Mouse (Mus musculus) small intestine, adult 2 months (tissue): Measurements from ENCODE around the gene Col8a2. TPM values are rescaled to one million over a fixed set of nuclear protein-coding genes. Genes with fewer than 3 reads are reported as not detected.
A peak's percentile ranks its signal among the peaks of the same experiment; 100 is the strongest.

Source experiments
- H3K27ac ChIP-seq: fragments of 200-500 bp; 2 replicates; pipeline ENCODE4 v1.5.1; 2012; ENCODE audit warnings: low read depth, low read length, control low read depth, inconsistent platforms; ENCODE audit not compliant: insufficient read depth
- H3K27me3 ChIP-seq: fragments of 200-500 bp; 2 replicates; pipeline ENCODE4 v1.6.1; 2012; ENCODE audit warnings: mild to moderate bottlenecking, moderate library complexity, low read length, inconsistent platforms; ENCODE audit not compliant: control insufficient read depth, insufficient read depth
- H3K36me3 ChIP-seq: fragments of 200-500 bp; 2 replicates; pipeline ENCODE4 v1.6.1; 2012; ENCODE audit warnings: mild to moderate bottlenecking, low read length, control low read depth, inconsistent platforms; ENCODE audit not compliant: control insufficient read depth, insufficient read depth
- H3K4me1 ChIP-seq: fragments of 200-500 bp; 2 replicates; pipeline ENCODE4 v1.6.1; 2012; ENCODE audit warnings: low read length, inconsistent platforms, mixed read lengths; ENCODE audit not compliant: control insufficient read depth, insufficient read depth, insufficient read length
- H3K4me3 ChIP-seq: fragments of 200-500 bp; 2 replicates; pipeline ENCODE4 v1.5.1; 2012; ENCODE audit warnings: low read depth, mild to moderate bottlenecking, control low read depth, inconsistent platforms, low read length, moderate library complexity
- CTCF ChIP-seq: fragments of 200-500 bp; IDR thresholded peaks from 2 replicates; pipeline ENCODE4 v1.5.1; 2012; ENCODE audit warnings: low read depth, mild to moderate bottlenecking, control low read depth, inconsistent platforms, low read length, moderate library complexity, mixed read lengths; ENCODE audit not compliant: insufficient replicate concordance, insufficient read length; ENCODE audit errors: extremely low read depth
- POLR2A ChIP-seq: fragments of 200-500 bp; IDR thresholded peaks from 2 replicates; pipeline ENCODE4 v1.6.1; 2012; ENCODE audit warnings: low read depth, mild to moderate bottlenecking, control low read depth, inconsistent platforms, low read length, moderate library complexity
- WGBS: fragments of 180-500 bp; shearing (Covaris S2); methylation state at CpG from one replicate; pipeline ENCODE4 v1.1.7; 2018; 5-methylcytosine and 5-hydroxymethylcytosine counted together
- polyA plus RNA-seq: library from polyadenylated mRNA; depleted of rRNA; stranded (reverse); fragments of >200 nt; gene quantifications from 2 replicates; pipeline ENCODE4 v1.2.3, GENCODE M21; 2012

The Col8a2 gene
- polyA plus RNA-seq, 1 experiment, result 0.55 TPM

- Histone ChIP-seq H3K4me1 (peaks cover 20% of the 10 kb centered on the region), H3K27me3 (no peaks in the 10 kb centered on the region), H3K4me3 (peak within 1 kb of the TSS; percentile 88), H3K36me3 (no peaks in the 10 kb centered on the region), H3K27ac (peak within 1 kb of the TSS; percentile 81)
- under 1% methylated on average over 59 of the region's 59 CpGs for WGBS
- peak; percentile 96 for TF ChIP-seq POLR2A
- TF ChIP-seq CTCF, result no peak
Observed at GRCm38 (mm10) chr4:126256131-126256791, 30.3 kb upstream of the Col8a2 start, which contains the start of gene Map7d1. TSS of gene Map7d1 (minus strand) at chr4:126256343.

GRCm38 (mm10) chr4:126256967-126257881, 29.4 kb upstream of the Col8a2 start:
- WGBS, result 17% methylated on average over 26 of the region's 26 CpGs
- TF ChIP-seq POLR2A (peak; percentile 34; the same call in 1 of the 2 replicates), CTCF (no peak)
- Histone ChIP-seq H3K27me3 (no peaks in the 10 kb centered on the region), H3K27ac (peak overlapping the region; percentile 81; the same call in 1 of the 2 replicates), H3K4me3 (peak overlapping the region; percentile 88), H3K4me1 (peaks cover 23% of the 10 kb centered on the region), H3K36me3 (no peaks in the 10 kb centered on the region)

- no peak for TF ChIP-seq POLR2A
- TF ChIP-seq CTCF, result no peak
- 43% methylated on average over 3 of the region's 3 CpGs for WGBS
- no peaks in the 10 kb centered on the region for H3K36me3 ChIP-seq
- H3K27me3 ChIP-seq, result no peaks in the 10 kb centered on the region
- peak overlapping the region; percentile 55 for H3K27ac ChIP-seq
- H3K4me3 ChIP-seq, result no peak overlapping the region
- peaks cover 21% of the 10 kb centered on the region for H3K4me1 ChIP-seq
Observed at GRCm38 (mm10) chr4:126259063-126259462, 27.5 kb upstream of the Col8a2 start.

GRCm38 (mm10) chr4:126259523-126260160, 27.0 kb upstream of the Col8a2 start:
- H3K4me1 ChIP-seq, result peaks cover 18% of the 10 kb centered on the region
- H3K36me3 ChIP-seq, result no peaks in the 10 kb centered on the region
- peak overlapping the region; percentile 26 for H3K4me3 ChIP-seq
- peak overlapping the region; percentile 81 for H3K27ac ChIP-seq
- H3K27me3 ChIP-seq, result no peaks in the 10 kb centered on the region
- no peak for TF ChIP-seq POLR2A
- no peak for TF ChIP-seq CTCF
- 13% methylated on average over 15 of the region's 15 CpGs for WGBS

GRCm38 (mm10) chr4:126260520-126261201, 25.9 kb upstream of the Col8a2 start:
- 12% methylated on average over 10 of the region's 10 CpGs for WGBS
- no peaks in the 10 kb centered on the region for H3K36me3 ChIP-seq
- H3K4me3 ChIP-seq, result peak overlapping the region; percentile 19; the same call in 1 of the 2 replicates

DNA sequence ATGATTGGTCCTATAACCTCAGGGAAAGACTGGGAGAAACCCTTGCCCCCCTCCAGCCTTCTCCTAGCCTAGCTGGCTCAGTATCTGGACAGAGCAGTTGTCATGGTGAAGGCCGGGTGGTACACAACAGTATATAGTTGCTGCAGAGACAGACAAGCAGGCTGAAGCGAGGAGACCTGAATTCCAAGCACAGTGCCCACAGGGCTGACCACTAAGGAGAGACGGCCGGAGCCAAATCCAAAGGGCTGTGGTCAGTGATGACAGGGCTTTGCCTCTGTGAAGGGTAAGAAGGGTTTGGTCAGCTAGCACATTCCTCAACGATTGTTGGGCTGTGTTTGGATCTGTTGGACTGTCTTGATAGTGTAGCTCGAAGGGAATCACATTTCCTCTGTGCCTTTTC, 25.3 kb upstream of the Col8a2 start:
- Histone ChIP-seq H3K4me1 (peaks cover 15% of the 10 kb centered on the region), H3K27ac (peak overlapping the region; percentile 81), H3K27me3 (no peaks in the 10 kb centered on the region), H3K36me3 (no peaks in the 10 kb centered on the region), H3K4me3 (no peak overlapping the region)
- WGBS, result 55% methylated on average over 6 of the region's 6 CpGs
- no peak for TF ChIP-seq CTCF
- no peak for TF ChIP-seq POLR2A

More at GRCm38 (mm10) chr4:126260520-126261201, 25.9 kb upstream of the Col8a2 start:
- peak overlapping the region; percentile 81 for H3K27ac ChIP-seq
- H3K4me1 ChIP-seq, result peaks cover 16% of the 10 kb centered on the region
- H3K27me3 ChIP-seq, result no peaks in the 10 kb centered on the region
- TF ChIP-seq POLR2A, result peak; percentile 28; the same call in 1 of the 2 replicates
- no peak for TF ChIP-seq CTCF
